Mouse (Mus musculus): ENCODE data around the gene Olfr391-ps.

Olfr391-ps gene

DNA sequence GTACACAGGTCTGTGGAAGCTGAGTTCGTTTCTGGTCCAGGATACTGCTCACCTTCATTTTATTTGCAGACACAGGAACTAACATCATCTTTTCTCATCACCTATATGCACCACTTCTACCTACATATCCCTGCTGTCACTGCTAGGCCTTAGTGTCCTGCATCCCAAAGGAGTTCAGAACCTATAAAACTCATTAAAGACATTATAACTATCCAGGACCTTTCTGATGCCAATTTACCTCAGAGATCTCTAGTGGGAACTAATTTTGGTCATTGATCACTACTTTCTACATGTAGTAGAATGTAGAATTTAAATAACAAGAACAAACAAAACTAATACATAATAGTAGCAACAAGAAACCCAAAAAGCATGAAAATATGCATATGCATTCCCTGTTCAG is at the start of gene Olfr391-ps:
TSS of gene Olfr391-ps (minus strand) at position 101 of the 400 bp plus-strand sequence.
- no peak for DNase-seq (ENCODE audit: low read depth)

- no peak for DNase-seq (ENCODE audit: low read depth)
Observed at GRCm38 (mm10) chr11:73851354-73851753, 48.5 kb upstream of the Olfr391-ps start, which contains the start of gene Olfr393. Olfr393 (minus strand) TSS chr11:73851454.

DNA sequence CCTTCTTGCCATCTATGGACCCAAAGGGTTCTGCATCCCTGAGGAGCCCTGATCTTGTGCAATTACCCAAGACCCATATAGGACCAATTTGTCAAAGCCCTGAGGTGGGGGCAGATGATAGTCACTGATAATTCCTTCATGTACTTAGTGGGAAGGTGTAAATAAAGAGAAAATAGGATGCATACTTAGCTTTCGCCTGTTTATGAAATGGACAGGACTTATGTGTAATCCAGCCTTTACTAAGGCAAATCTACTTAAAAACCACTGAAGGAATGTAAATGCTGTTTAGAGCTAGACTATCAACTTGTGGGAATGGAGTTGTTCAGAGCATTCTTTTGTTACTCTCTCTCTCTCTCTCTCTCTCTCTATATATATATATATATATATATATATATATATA is 14.1 kb upstream of the Olfr391-ps start, which contains the start of gene Olfr392:
TSS of gene Olfr392 (minus strand) at position 101 of the 400 bp plus-strand sequence.
- DNase-seq (ENCODE audit: low read depth), result no peak

DNA sequence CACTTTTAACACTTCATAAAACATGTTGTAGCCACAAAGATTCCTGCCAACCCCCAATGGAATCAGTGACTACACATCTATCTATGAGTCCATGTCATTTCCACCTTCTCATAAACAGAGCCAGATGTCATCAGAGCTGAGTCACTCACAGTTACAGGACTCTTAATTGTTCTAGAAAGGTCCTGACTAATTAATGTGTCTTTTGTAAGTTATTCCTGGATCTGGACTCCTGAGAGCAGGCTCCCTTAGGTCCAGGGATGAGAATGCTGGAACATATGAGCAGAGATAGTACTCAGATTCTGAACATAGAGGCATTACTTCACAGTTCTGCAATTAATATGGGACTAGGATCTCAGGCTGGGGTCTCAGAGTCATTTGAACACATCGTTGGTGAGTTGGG is 20.2 kb downstream of the Olfr391-ps start, which contains the start of gene Olfr390:
TSS of gene Olfr390 (plus strand) at position 301 of the 400 bp plus-strand sequence.
- no peak for DNase-seq (ENCODE audit: low read depth)

GRCm38 (mm10) chr11:73780613-73781012 is 22.2 kb downstream of the Olfr391-ps start, which contains the start of gene Olfr389:
Olfr389 (minus strand) TSS chr11:73780713.
- no peak for DNase-seq (ENCODE audit: low read depth)

DNA sequence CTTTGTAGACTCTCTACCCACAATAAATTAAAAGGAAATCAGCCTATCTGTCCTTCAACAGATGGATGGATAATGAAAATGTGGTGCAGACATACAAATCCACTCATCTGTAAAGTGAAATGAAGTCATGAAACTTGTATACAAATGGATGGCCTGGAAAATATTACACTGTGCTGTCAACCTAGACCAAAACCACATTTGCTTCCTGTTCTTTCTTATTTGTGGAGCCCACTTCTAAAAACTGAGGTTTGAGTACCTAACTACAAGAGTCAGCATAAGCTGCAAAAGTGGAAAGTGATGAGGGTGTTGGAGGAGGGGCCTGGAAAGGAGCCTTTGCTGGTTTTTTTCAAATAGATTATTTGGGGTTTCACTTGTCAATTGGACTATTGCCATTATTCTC is 43.7 kb downstream of the Olfr391-ps start:
- DNase-seq (ENCODE audit: low read depth), result no peak

All from induced T-regulatory cell, adult 2 months (primary cell).